Mouse (Mus musculus) frontal cortex, postnatal 14 days (tissue): ENCODE data around the gene Mrps35.
A peak's percentile ranks its signal among the peaks of the same experiment; 100 is the strongest.

Experiments
- DNase-seq, 2 experiments: peaks; one replicate each; pipeline ENCODE4 v3.0.0; 2022; ENCODE audit warnings: low spot score in 2 of 2

Gene Mrps35

GRCm38 (mm10) chr6:147042291-147043290 is at the start of gene Mrps35:
Gene Mrps35 (plus strand): TSS chr6:147042764.
- DNase-seq, result peak; percentile 73 to 84

- DNase-seq, result peak in 1 of 2 experiments; percentile 56
Observed at GRCm38 (mm10) chr6:146994236-146994635, 48.3 kb upstream of the Mrps35 start.

GRCm38 (mm10) chr6:146995391-146995790 is 47.2 kb upstream of the Mrps35 start:
- no peak for DNase-seq

- DNase-seq, result no peak
Observed at GRCm38 (mm10) chr6:146995878-146996277, 46.7 kb upstream of the Mrps35 start.

- no peak for DNase-seq
Observed at GRCm38 (mm10) chr6:146997006-146997405, 45.6 kb upstream of the Mrps35 start.

GRCm38 (mm10) chr6:146998710-146999109 is 43.9 kb upstream of the Mrps35 start:
- DNase-seq, result no peak

GRCm38 (mm10) chr6:146999302-146999701 is 43.3 kb upstream of the Mrps35 start:
- no peak for DNase-seq

GRCm38 (mm10) chr6:146999755-147000154 is 42.8 kb upstream of the Mrps35 start:
- no peak for DNase-seq

GRCm38 (mm10) chr6:147008148-147008547 is 34.4 kb upstream of the Mrps35 start:
- peak in 1 of 2 experiments; percentile 36 for DNase-seq

- no peak for DNase-seq
Observed at GRCm38 (mm10) chr6:147010358-147010757, 32.2 kb upstream of the Mrps35 start.

GRCm38 (mm10) chr6:147010811-147011520 is 31.6 kb upstream of the Mrps35 start:
- DNase-seq, result no peak

- DNase-seq, result no peak
Observed at GRCm38 (mm10) chr6:147011555-147011954, 31.0 kb upstream of the Mrps35 start.

- DNase-seq, result no peak
Observed at GRCm38 (mm10) chr6:147011977-147012376, 30.6 kb upstream of the Mrps35 start.

- no peak for DNase-seq
Observed at GRCm38 (mm10) chr6:147013546-147013945, 29.0 kb upstream of the Mrps35 start.

GRCm38 (mm10) chr6:147017906-147018305 is 24.7 kb upstream of the Mrps35 start:
- DNase-seq, result no peak

GRCm38 (mm10) chr6:147018364-147018763 is 24.2 kb upstream of the Mrps35 start:
- no peak for DNase-seq

- no peak for DNase-seq
Observed at GRCm38 (mm10) chr6:147021181-147021580, 21.4 kb upstream of the Mrps35 start.

- DNase-seq, result no peak
Observed at GRCm38 (mm10) chr6:147022375-147023132, 20.0 kb upstream of the Mrps35 start.

- DNase-seq, result no peak
Observed at GRCm38 (mm10) chr6:147023133-147023395, 19.5 kb upstream of the Mrps35 start.

- DNase-seq, result no peak
Observed at GRCm38 (mm10) chr6:147023568-147023967, 19.0 kb upstream of the Mrps35 start.

GRCm38 (mm10) chr6:147024761-147025160 is 17.8 kb upstream of the Mrps35 start:
- no peak for DNase-seq

- no peak for DNase-seq
Observed at GRCm38 (mm10) chr6:147028396-147028795, 14.2 kb upstream of the Mrps35 start.
